Mouse (Mus musculus) ES-Bruce4 (cell line): ENCODE measurements at regions not wholly inside any gene's neighbourhood (a gene's known extent, or its start where the extent isn't known, plus 50 kb on each side); places are given as distances from the start of the nearest gene placed in this dataset.
"Not testable (repeated sequence)": the region's sequence is repeated elsewhere in the genome, so short reads cannot be mapped to it uniquely, and the experiment has no call there.

Experiments
- CTCF ChIP-seq: IDR thresholded peaks from one replicate; pipeline ENCODE4 v1.8.1; 2011; ENCODE audit warnings: low read depth, low read length
- EP300 ChIP-seq: IDR thresholded peaks from 2 replicates; pipeline ENCODE4 v1.6.1; 2011; ENCODE audit warnings: low read depth, low read length; ENCODE audit not compliant: insufficient read depth
- POLR2A ChIP-seq: IDR thresholded peaks from one replicate; pipeline ENCODE4 v1.8.1; 2011; ENCODE audit warnings: low read length; ENCODE audit not compliant: insufficient read depth

DNA sequence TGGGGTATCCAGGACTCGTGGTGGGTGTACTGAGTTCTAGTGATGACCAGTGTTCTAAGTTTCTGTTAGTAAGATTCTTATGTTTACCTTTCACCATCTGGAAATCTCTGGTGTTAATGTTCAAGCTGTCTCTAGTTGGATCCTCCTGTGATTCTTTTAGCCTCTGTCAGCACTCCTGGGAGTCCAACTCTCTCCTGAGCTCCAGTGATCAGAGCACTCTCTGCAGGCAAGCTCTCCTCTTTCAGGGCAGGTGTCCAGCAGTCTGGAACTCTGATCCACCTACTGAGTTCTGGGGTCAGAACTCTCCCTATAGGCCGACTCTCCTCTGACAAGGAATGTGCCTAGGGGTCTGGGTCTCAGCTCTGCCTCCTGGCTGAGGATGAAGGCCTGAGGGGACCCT lies 272.6 kb upstream of the Tbl1xr1 start:
- TF ChIP-seq CTCF, EP300, POLR2A: not testable (repeated sequence)
